ENCODE assay signal across 35 mouse cellular contexts in the genomic region with DNA sequence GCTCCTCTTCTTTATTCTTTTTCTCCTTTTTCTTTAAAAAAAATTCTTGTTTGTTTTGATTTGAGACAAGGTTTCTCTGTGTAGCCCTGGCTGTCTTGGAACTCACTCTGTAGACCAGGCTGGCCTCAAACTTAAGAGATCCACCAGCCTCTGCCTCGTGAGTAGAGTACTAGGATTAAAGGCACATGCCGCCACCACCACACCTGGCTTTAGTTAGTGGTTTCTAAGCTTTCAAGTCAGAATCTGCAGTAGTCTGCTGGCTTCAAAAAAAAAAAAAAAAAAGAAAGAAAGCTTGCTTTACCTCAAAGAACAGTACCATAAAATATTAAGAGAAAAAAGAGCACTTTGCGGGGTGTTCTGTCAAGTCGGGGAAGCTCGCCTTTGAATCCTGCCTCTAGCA. TPM values are rescaled to one million over a fixed set of nuclear protein-coding genes. Genes with fewer than 3 reads are reported as not detected.
A peak's percentile ranks its signal among the peaks of the same experiment; 100 is the strongest.
DNase-seq lines count a peak whose midpoint lies in the region; TF ChIP-seq lines count a peak whose summit lies in the region.
"Had no signal": no experiment of that assay in that cellular context is flagged by ENCODE, and none has a peak within 500 bp of the region (broad histone marks: within the 10 kb centered on the region; RNA-seq: fewer than 3 reads in every experiment).

No protein-coding gene starts in this region.

- peak; percentile 16 for DNase-seq in embryo, embryonic 11 days
- DNase-seq in embryo, embryonic 10.5 days (ENCODE audit: low spot score): no peak
- peak; percentile 46 for DNase-seq in forelimb bud, embryonic 11.5 days (ENCODE audit: low read depth, low spot score)
- peak; percentile 66 for DNase-seq in thymus, adult 2 months
- peak; percentile 61 for DNase-seq in thymus, postnatal 4 days
- no peak for DNase-seq in urinary bladder, postnatal 25 days (ENCODE audit: low spot score)
- DNase-seq in adrenal gland, adult 18-20 months (ENCODE audit: low spot score in 2 of 2): no peak
- no peak for DNase-seq in spleen, adult 18-20 months
- DNase-seq: adrenal gland, postnatal 14 days; cerebellum, adult 8-10 months; heart, postnatal 10 days; kidney, postnatal 25 days; liver; lung, postnatal 4 days; midbrain, embryonic 14.5 days had no signal

- peaks cover 13% of the 10 kb centered on the region for H3K4me1 ChIP-seq in thymus, adult 2 months (replicated peaks; ENCODE audit: control insufficient read depth, insufficient read depth, low read length)
- H3K4me1 ChIP-seq: heart, embryonic 12.5 days; hindbrain, embryonic 10.5 days; stomach, embryonic 15.5 days had no signal

- no peaks in the 10 kb centered on the region for H3K36me3 ChIP-seq in thymus, adult 2 months (ENCODE audit: control insufficient read depth, insufficient read depth, low read length)
- H3K36me3 ChIP-seq: embryonic facial prominence, embryonic 12.5 days; G1E; heart, embryonic 12.5 days; hindbrain, embryonic 10.5 days; neural tube, embryonic 13.5 days; stomach, embryonic 15.5 days had no signal

- no peaks in the 10 kb centered on the region for H3K27me3 ChIP-seq in thymus, adult 2 months (ENCODE audit: control insufficient read depth, insufficient read depth, low read length)
- H3K27me3 ChIP-seq: embryonic facial prominence, embryonic 12.5 days; forebrain, embryonic 13.5 days; heart, embryonic 12.5 days; neural tube, embryonic 13.5 days; stomach, embryonic 15.5 days had no signal

- no peak for TF ChIP-seq CTCF in thymus, adult 2 months (IDR thresholded peaks at IDR 0.05; ENCODE audit: borderline replicate concordance, control insufficient read depth, extremely low read depth, insufficient read depth, low read length, poor library complexity)

- 9% methylated on average over 5 of the region's 5 CpGs for WGBS in thymus, adult 2 months

- no peak overlapping the region for H3K4me3 ChIP-seq in thymus, adult 2 months (ENCODE audit: control insufficient read depth, insufficient read depth, low read length)
- H3K4me3 ChIP-seq: embryonic facial prominence, embryonic 12.5 days; erythroblast, embryonic 14.5 days; forebrain, embryonic 13.5 days; heart, embryonic 12.5 days; hindbrain, embryonic 10.5 days; layer of hippocampus, adult 2 months; neural tube, embryonic 13.5 days; stomach, embryonic 15.5 days had no signal

- TF ChIP-seq POLR2A in thymus, adult 2 months (IDR thresholded peaks at IDR 0.05; ENCODE audit: control insufficient read depth, extremely low read depth, insufficient read depth, low read length, poor library complexity): no peak

- no peak overlapping the region for H3K27ac ChIP-seq in thymus, adult 2 months (ENCODE audit: control insufficient read depth, insufficient read depth, low read length)
- H3K27ac ChIP-seq: embryonic facial prominence, embryonic 12.5 days; forebrain, embryonic 13.5 days; hindbrain, embryonic 10.5 days; layer of hippocampus, adult 2 months; neural tube, embryonic 13.5 days; stomach, embryonic 15.5 days had no signal

RNA-seq across cellular contexts. Expression of a gene that starts 1.3 kb away (rescaled TPM):
- 9.6 and 11.0 TPM in 2 replicates for polyA plus RNA-seq in thymus, adult 2 months (2012; rRNA removed)
- 10 to 100 TPM; 22.8 to 23.0 TPM for total RNA-seq in adrenal gland, adult 18-20 months (2021)

RNA-seq across cellular contexts. Expression of a gene that starts 29.1 kb away (rescaled TPM):
- polyA plus RNA-seq in thymus, adult 2 months (2012; rRNA removed): not detected in 2 replicates
- total RNA-seq in adrenal gland, adult 18-20 months (2021): not detected
- total RNA-seq: adrenal gland, postnatal 14 days; G1E; gastrocnemius, adult 8-10 months; granulocyte monocyte progenitor cell, adult 5-6 weeks; heart, postnatal 10 days; layer of hippocampus, adult 2 months; layer of hippocampus, postnatal 25 days; left cerebral cortex, postnatal 36 days; megakaryocyte-erythroid progenitor cell, adult 5-6 weeks had no signal
- polyA plus RNA-seq: activated CD4-positive, CD25-positive, alpha-beta regulatory T cell, adult 4 months; embryonic facial prominence, embryonic 12.5 days; forebrain, embryonic 13.5 days; heart, embryonic 12.5 days; hindbrain, embryonic 10.5 days; hindbrain, embryonic 16.5 days; intestine, embryonic 16.5 days; kidney, embryonic 14.5 days; liver, embryonic 16.5 days; lung, embryonic 16.5 days; midbrain, embryonic 14.5 days; neural tube, embryonic 13.5 days; stomach, embryonic 15.5 days had no signal

Comparison
In these comparisons a context has a peak if more than half of its experiments do, and no peak if none do; other contexts are left out.
1. DNase-seq: peak in embryo, embryonic 11 days (single experiment), forelimb bud, embryonic 11.5 days (single experiment), thymus, adult 2 months (single experiment) and thymus, postnatal 4 days (single experiment); none in embryo, embryonic 10.5 days (single experiment), urinary bladder, postnatal 25 days (single experiment), adrenal gland, adult 18-20 months (0 of 2) and spleen, adult 18-20 months (0 of 2).